Mouse (Mus musculus): ENCODE measurements around the gene Atp11c. TPM values are rescaled to one million over a fixed set of nuclear protein-coding genes. Genes with fewer than 3 reads are reported as not detected.

Atp11c gene
- total RNA-seq, 2 experiments from 2014 or later: 9.1 to 10.6 TPM

DNA sequence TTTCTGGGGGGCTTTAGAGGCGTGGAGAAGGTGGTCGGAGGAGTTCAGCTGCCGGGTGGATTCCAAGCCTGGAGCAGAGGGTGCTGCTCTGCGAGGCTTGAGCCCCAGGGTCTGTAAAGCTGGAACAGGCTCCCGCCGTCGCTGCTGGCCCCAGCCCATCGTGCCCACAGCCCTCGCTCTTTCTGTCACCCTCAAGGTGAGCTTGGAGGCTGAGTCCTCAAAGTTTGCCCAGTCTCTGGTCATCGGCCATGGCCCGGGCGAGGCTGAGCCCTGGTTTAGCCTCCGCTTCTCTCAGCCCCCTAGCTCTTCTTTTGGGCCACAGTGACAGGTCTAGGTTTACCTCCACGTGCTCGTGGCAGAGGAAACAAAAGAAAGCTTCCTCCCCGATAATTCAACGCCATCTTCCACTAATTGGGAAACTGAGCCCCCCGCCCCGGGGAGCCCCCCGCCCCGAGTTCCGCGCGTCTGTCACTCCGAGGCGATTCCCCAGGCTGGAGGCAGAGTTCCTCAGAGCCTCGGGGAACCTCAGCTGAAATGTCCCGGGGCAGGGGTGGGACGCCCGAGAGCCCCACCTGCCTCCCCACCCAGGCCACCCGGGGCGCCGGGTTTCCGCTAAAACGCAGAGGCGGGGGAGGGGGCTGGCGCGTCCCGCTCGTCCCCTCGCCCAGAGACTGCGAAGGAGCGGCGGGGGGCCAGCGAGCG is 189.3 kb downstream of the Atp11c start:
- peak in 1 of 2 experiments; percentile 5 for DNase-seq (ENCODE audit: low spot score in 2 of 2)

DNA sequence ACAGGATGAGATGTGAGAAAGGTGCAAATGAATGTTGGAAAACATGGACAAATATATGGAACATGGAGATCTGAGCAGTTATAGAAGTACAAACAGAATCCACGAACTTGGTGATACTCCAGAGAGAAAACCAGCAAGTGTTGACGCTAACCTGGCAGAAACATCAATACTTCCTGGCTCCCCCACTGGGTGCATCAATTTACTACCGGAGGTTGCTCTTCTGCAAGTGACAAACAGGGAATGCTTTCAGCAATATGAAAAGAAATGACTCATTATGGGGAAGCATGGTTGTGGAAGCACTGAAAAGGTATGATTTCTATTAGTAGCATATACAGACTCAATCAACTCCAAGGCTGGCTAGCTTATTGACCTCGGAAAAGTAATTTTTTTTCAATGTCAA is 198.2 kb downstream of the Atp11c start:
- DNase-seq (ENCODE audit: low spot score in 2 of 2): no peak

DNA sequence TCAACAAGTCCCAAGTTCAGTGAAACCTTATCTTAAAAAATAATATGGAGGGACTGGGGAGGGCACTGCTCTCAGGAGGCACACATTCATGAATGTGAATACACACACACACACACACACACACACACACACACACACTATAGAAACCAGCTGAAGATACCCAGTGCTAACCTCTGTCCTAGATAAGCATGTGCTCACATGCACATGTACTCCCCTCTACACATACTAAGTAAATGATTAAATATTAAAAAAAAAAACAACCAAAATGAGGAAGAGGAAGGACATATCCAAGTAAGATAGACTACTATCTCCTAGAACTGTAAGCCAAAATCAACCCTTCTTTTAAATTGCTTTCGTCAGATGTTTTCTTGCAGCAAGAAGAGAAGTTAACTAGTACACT is 205.6 kb downstream of the Atp11c start:
- DNase-seq (ENCODE audit: low spot score in 2 of 2): no peak

DNA sequence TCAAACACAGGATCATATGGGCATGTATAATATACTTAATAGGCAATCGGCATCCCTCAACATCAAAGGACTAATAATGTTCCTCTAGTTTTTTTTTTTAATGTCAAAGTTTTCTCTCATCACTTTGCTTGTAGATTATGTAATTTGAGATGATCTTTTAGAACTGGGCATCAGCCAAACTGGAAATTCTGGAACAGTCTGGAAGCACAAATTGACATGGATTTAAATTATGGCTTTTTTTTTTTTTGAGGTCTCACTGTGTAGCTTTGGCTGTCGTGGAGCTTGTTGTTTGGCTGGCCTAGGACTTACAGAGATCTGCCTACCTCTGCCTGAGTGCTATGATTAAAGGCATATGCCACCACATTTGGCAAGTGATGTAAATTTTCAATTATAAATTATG is 210.8 kb downstream of the Atp11c start:
- no peak for DNase-seq (ENCODE audit: low spot score in 2 of 2)

DNA sequence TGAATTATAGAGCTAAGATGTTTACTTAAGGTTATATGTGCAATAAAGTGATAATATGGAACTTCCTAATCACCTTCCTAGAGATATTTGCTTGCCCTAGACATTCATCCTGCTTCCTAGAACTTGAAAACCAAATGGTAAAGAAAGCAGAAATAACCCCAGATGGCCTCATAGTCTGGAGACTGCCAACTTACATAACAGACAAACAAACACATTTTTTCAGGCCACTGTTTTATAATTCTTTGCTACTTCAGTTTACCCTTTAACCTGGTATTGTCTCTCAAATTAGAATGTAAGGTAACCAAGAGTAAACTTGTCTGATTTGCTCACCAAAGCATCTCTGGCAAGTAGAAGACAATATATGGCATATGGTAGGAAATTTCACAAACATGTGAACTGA is 212.1 kb downstream of the Atp11c start:
- no peak for DNase-seq (ENCODE audit: low spot score in 2 of 2)

DNA sequence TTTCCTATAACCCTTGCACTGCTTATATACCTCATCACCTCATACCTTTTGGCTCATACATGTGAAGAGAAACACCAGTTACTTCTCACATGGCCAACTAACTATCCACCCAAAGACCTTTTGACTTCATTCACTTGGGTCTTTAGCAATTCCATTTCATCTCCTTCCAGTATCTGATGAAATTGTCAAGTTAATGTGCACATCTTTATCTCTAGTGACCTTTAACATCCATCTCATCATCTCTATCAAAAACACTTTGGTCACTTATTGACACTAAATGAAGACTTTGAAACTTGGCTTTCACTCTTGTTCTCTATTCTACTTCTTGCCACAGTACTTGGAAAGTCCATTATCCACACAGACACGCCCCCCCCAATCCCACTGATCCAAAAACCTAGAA is 243.8 kb downstream of the Atp11c start:
- DNase-seq (ENCODE audit: low spot score in 2 of 2): no peak

DNA sequence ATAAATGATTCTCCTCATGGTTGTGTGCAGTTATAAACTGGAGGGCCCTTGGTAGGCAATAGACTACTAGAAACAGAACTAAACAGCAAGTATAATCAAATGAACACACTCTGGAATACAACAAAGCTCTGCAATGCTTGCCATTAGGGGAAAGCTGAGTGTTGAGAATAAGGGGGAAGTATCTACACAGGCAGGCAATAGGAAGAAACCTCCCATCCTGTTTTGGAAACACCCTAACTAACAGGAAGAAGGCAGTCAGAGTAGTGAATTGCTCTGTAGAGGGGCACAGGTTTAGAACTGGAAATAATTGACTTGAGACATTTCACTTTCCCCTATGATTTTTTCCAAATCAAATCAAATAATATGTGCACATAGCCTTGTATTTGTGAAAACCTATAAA is 247.1 kb downstream of the Atp11c start:
- no peak for DNase-seq (ENCODE audit: low spot score in 2 of 2)

DNA sequence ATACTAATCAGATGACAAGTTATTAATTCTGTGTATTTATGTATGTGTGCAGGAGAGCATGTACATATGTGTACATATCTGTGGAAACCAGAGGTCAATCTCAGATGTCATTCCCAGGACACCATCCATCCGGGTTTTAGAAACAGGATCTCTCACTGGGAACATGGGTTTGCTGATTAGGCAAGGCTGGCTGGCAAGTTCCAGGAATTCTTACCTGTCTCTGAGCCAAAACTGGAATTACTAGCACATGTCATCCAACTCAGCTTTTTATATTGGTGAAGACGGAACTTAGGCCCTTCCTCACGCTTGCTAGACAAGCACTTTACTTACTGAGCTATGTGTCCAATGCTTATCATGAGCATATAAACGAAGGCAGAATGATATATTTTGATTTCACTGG is 247.5 kb downstream of the Atp11c start:
- DNase-seq (ENCODE audit: low spot score in 2 of 2): no peak

DNA sequence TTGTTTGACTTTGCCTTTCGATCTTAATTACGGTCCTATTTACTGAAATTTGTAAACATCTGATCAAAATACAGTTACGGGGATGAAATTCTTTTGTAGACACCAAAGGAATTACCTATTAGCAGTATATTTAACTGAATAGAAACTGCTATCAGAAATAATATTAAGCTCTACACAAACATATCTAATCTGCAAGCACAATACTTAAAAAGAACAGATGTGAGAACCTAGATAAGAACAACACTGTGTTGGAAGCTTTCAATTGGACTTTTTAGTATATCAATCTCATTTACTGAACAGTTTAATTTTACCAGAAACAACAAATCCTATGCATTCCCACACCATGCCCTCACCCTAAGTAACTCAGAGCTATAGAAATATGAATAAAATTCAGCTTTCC is 262.8 kb downstream of the Atp11c start:
- no peak for DNase-seq (ENCODE audit: low spot score in 2 of 2)

DNA sequence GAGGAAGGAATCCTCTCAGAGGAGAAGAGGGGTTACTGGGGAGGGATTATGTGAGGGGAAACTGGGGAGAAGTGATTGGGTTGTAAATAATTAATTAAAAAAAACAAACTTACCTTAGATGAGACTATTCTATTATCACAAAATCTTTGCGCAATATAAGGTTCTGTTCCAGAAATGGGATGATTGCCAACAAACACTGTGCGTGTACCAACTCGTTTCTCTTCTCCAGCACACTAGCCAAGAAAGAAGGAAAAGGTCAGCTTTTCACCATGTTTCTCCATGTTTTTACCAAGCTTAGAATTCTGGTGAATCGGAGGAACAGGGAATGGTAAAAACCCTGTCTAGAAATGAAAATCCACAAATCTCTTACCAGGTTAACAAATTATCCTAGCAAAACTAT is 271.2 kb downstream of the Atp11c start:
- no peak for DNase-seq (ENCODE audit: low spot score in 2 of 2)

DNA sequence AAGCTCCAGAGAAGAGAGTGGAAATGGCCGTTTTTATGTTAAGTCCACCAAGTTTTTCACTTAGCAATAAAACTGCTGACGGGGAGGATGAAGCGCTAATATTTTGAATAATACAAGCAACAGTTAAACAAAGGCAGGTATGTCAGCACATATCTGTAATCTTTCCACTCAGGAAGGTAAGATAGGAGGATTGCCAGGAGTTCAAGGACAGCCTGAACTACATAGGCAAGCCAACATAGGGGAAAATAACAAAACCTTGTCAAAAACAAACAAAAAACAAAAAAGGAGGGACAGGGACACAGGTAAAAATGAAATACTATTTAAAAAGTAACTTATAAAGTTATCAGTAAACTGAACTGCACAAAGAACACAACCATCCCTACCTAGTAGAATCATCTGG is 274.8 kb downstream of the Atp11c start:
- no peak for DNase-seq (ENCODE audit: low spot score in 2 of 2)

DNA sequence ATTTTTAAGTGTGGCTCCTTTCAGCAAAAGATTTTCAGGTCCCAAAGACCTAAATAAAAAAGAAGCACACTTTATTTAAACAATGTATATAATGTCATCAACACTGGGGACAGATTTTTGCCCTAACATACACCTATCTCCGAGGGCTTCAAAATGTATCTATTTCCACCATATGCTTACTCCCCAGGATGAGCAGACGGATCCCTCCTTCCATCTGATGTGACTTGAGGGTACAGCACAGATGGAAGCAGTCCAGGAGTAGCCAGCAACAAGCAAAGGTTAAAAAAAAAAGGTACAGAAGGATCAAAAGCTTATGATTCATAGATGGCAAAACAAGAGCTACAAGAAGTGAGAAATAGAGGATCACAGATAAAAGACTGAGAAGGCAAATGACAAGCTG is 300.2 kb downstream of the Atp11c start:
- no peak for DNase-seq (ENCODE audit: low spot score in 2 of 2)

DNA sequence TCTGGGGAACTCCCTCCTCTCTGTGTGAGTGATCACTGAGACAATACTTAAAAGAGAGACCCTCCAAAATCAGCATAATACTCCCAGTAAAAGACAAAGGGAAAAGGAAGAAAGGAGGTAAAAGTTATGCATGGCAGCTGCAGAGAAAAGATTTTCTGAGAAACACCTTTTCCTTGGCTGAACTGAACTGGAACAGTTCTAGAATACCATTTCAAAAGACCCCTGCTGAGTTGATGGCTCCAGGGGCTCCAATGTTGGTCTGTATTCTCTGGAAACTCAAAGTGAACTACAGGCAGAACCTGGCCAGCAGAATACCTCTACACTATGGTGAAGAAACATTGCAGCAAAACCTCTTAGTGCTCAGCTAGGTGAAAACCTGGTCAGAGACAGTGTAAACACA is 337.2 kb downstream of the Atp11c start:
- no peak for DNase-seq (ENCODE audit: low spot score in 2 of 2)

DNA sequence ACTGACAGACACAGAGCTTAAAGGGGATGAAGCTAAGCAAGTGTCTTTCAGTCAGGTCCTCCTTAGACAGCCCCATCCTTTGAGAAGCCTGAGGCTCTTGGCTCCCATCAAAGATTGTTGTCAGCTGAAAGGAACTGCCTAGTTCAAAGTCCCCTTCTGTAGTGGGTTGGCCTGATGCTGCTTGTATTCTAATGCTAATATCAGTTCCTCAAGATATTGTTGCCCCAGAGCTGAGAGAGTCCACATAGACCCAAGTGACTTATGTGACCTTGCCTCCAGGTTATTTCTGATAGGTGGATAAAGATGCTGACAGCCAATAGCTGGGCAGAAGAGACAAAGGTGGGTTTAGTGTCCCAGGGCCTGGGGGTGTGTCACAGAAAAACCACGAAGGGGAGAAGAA is 404.8 kb downstream of the Atp11c start:
- DNase-seq (ENCODE audit: low spot score in 2 of 2): no peak

DNA sequence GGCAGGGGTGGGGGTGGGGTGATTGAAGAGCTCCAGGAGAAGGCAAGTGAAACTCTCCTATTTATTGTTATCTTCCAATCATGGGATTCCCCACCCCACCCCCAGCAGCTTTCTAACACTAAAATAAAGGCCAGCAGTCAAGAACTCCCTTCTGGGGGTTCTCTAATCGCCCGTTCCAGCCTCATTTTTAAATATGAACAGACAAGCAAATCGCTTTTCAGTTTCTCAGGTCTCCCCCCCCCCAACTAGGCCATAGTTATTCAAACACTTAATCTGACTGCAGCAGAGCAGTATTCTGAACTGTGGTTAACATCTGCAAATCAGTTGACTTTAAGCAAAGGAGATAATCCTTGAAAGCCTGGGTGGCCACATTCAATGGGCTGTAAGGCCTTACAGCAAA is 409.9 kb downstream of the Atp11c start:
- DNase-seq (ENCODE audit: low spot score in 2 of 2): no peak

DNA sequence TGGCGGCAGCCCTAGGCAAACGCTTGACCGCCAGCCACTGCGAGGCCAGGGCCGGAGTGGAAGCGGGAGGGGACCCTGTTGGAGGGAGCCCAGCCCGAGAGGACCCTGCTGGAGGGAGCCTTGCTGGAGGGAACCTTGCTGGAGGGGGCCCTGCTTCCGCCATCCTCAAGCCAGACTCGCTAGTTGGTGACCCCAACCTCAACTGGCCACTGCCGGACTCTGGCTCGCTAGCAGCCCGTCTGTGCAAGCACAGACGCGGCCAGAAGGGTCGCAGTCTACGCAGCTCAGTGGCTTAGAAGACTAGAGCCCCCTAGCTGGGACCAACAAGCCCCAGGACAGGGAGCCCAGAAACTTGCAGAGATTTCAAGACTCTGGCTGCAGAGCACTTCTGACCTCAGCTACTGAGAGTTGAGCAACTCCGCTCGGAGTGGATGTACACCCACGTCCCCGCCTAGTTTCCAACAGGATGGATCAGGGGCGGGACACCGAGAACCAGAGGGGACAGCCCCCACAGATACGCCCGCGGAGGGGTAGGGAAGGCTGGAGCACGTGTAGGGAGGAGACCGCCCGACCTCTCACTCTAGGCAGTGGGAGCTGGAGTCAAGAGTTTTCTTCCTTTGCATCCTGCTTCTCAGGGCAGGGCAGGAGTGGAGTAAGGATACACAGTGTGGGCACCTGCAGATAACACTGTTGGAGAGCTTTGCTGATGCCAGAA is 413.6 kb downstream of the Atp11c start, which contains the start of gene Mcf2:
TSS of gene Mcf2 (minus strand) at position 346 of the 715 bp plus-strand sequence.
- peak in 1 of 2 experiments; percentile 6 for DNase-seq (ENCODE audit: low spot score in 2 of 2)

DNA sequence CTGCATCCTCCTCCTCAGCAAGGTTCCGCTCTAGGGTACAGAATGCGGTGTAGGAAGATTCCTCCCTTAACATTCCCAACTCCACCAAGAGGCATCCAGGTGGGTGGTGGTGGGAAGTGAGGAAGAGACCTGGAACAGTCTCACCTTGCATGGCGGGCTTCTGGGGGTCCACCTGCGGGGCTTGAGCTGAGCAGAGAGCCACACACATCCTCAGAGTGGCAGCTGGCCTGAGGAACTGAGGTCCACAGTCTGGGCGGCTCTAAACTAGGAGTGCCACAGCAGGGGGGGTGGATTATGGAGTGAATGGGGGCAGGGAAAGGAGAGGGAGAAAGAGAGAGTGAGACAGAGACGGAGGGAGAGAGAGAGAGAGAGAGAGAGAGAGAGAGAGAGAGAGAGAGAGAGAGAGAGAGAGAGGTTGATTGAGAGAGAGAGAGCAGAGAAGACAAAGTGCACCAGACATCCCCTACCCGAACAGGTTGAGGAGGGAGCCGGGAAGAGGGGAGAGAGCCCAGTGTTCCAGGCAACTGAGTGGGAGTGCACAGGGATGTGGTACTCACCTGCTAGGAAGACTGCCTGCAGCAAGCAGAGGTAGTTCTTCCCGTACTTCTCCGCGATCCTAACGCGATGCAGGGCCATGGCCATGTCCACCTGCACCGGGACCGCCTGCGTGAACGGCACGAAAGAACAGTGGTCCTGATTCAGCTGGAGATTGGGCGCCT is 414.3 kb downstream of the Atp11c start:
- DNase-seq (ENCODE audit: low spot score in 2 of 2): no peak

Small RNA genes within 50 kb of the gene (microRNA-seq; reads per million reads assigned to microRNA genes)
- 8.3 reads per million, percentile 24 among the genes with 10 or more reads in this experiment for gene Mir505

Other genes with a start within 250 kb of the Atp11c start
- gene Gm7073, start 53.4 kb downstream of the Atp11c start, total RNA-seq (2021): not detected